Mouse (Mus musculus): ENCODE data around the gene Tvp23a.
A peak's percentile ranks its signal among the peaks of the same experiment; 100 is the strongest.

The Tvp23a gene

GRCm38 (mm10) chr16:10447264-10447594 is at the start of gene Tvp23a:
Gene Tvp23a, minus strand, starts transcription at chr16:10447362.
- peak; percentile 90 for DNase-seq

- DNase-seq = no peak
These were observed 48.7 kb upstream of the Tvp23a start for GRCm38 (mm10) chr16:10495824-10496298.

- DNase-seq = no peak
These were observed 45.4 kb upstream of the Tvp23a start for GRCm38 (mm10) chr16:10492587-10492986.

- DNase-seq = no peak
These were observed 44.6 kb upstream of the Tvp23a start for GRCm38 (mm10) chr16:10491716-10492115.

- no peak for DNase-seq
These were observed 43.5 kb upstream of the Tvp23a start for GRCm38 (mm10) chr16:10490503-10491150.

- DNase-seq = no peak
These were observed 42.8 kb upstream of the Tvp23a start for GRCm38 (mm10) chr16:10489904-10490457.

- DNase-seq = no peak
These were observed 42.3 kb upstream of the Tvp23a start for GRCm38 (mm10) chr16:10489483-10489882.

- no peak for DNase-seq
These were observed 41.8 kb upstream of the Tvp23a start for GRCm38 (mm10) chr16:10488769-10489481.

- DNase-seq = no peak
These were observed 40.8 kb upstream of the Tvp23a start for GRCm38 (mm10) chr16:10487895-10488493.

- DNase-seq = no peak
These were observed 39.8 kb upstream of the Tvp23a start for GRCm38 (mm10) chr16:10486993-10487392.

- DNase-seq = no peak
These were observed 35.2 kb upstream of the Tvp23a start for GRCm38 (mm10) chr16:10482343-10482742.

- DNase-seq = no peak
These were observed 32.7 kb upstream of the Tvp23a start, which contains the start of gene Ciita for GRCm38 (mm10) chr16:10479857-10480256. Gene Ciita, plus strand, starts transcription at chr16:10480059.

- no peak for DNase-seq
These were observed 28.8 kb upstream of the Tvp23a start for GRCm38 (mm10) chr16:10475919-10476318.

- no peak for DNase-seq
These were observed 27.8 kb upstream of the Tvp23a start for GRCm38 (mm10) chr16:10474956-10475355.

- DNase-seq = no peak
These were observed 24.8 kb upstream of the Tvp23a start for GRCm38 (mm10) chr16:10471950-10472349.

GRCm38 (mm10) chr16:10468201-10468600 is 21.0 kb upstream of the Tvp23a start:
- DNase-seq = no peak

GRCm38 (mm10) chr16:10467391-10468107 is 20.4 kb upstream of the Tvp23a start:
- DNase-seq = no peak

GRCm38 (mm10) chr16:10465011-10465681 is 18.0 kb upstream of the Tvp23a start:
- no peak for DNase-seq

- no peak for DNase-seq
These were observed 14.0 kb upstream of the Tvp23a start for GRCm38 (mm10) chr16:10461178-10461577.

GRCm38 (mm10) chr16:10460188-10460587 is 13.0 kb upstream of the Tvp23a start:
- no peak for DNase-seq

- DNase-seq = no peak
These were observed 7.4 kb upstream of the Tvp23a start for GRCm38 (mm10) chr16:10454583-10454974.

GRCm38 (mm10) chr16:10453872-10454582 is 6.9 kb upstream of the Tvp23a start:
- no peak for DNase-seq
